Mouse (Mus musculus) embryonic fibroblast, embryonic 13.5 days (primary cell): ENCODE data around the gene Dynlrb2.

Source experiments
- CTCF ChIP-seq: IDR thresholded peaks from 2 replicates; pipeline ENCODE4 v1.5.1; 2011; ENCODE audit warnings: mild to moderate bottlenecking, control low read depth, low read length, moderate library complexity, borderline replicate concordance; ENCODE audit not compliant: insufficient read depth
- POLR2A ChIP-seq: IDR thresholded peaks from 2 replicates; pipeline ENCODE4 v1.6.1; 2011; ENCODE audit warnings: low read depth, mild to moderate bottlenecking, control low read depth, low read length, moderate library complexity

DNA sequence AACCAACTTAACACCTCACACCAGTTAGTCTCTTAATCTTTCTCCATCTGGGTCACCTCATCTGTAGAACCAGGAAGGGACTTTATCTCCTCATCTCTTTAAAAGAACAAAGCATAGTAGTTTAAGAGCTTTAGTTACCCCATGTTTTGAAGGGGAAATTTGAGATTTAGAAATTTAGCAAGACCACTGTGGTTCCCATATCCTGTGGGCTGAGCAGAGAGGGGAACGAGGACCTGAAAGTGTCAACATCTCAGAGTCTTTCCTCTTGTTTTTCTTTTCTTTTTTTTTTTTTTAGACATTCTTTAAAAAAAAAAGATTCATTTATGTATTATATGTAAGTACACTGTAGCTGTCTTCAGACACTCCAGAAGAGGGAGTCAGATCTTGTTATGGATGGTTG, 38.6 kb downstream of the Dynlrb2 start:
- TF ChIP-seq POLR2A (no peak), CTCF (no peak)
